8 mouse cellular contexts compared by ENCODE assay signal in genomic region chr8:104248276-104248675, GRCm38 (mm10). TPM values are rescaled to one million over a fixed set of nuclear protein-coding genes. Genes with fewer than 3 reads are reported as not detected.
DNase-seq lines count a peak whose midpoint lies in the region.

Gene Tk2, minus strand, starts transcription at chr8:104248558.

- DNase-seq in adrenal gland, adult (ENCODE audit: inconsistent age in 2 of 2, low spot score in 1 of 2) = peak; percentile 85 to 96
- DNase-seq in embryo, embryonic 10 days (ENCODE audit: low spot score) = peak; percentile 80
- peak; percentile 80 for DNase-seq in gastrocnemius, postnatal 10 days
- DNase-seq in induced T-regulatory cell, adult 2 months (ENCODE audit: low read depth) = peak; percentile 92
- peak; percentile 32 to 70 for DNase-seq in left cerebral cortex, adult 9 months (ENCODE audit: low spot score in 2 of 2)
- peak; percentile 63 to 71 for DNase-seq in right cerebral cortex, adult 2 months (ENCODE audit: low spot score in 2 of 2)
- DNase-seq in urinary bladder, postnatal 10 days (ENCODE audit: low spot score) = peak; percentile 31

- no peaks in the 10 kb centered on the region for H3K27me3 ChIP-seq in megakaryocyte, embryonic 14.5 days (replicated peaks)

- H3K36me3 ChIP-seq in megakaryocyte, embryonic 14.5 days (replicated peaks; ENCODE audit: low read length) = peaks cover 31% of the 10 kb centered on the region

- H3K4me3 ChIP-seq in megakaryocyte, embryonic 14.5 days (replicated peaks) = peak within 1 kb of the TSS; percentile 96

- H3K9me3 ChIP-seq in megakaryocyte, embryonic 14.5 days = no peaks in the 10 kb centered on the region

- peaks cover 55% of the 10 kb centered on the region for H3K4me1 ChIP-seq in megakaryocyte, embryonic 14.5 days

RNA-seq across cellular contexts. Expression of gene Tk2, which starts in this region (rescaled TPM):
- 1 to 10 TPM; 5.6 to 7.6 TPM for total RNA-seq in gastrocnemius, postnatal 10 days (2021)
- polyA plus RNA-seq in megakaryocyte, embryonic 14.5 days (2012; ENCODE audit: insufficient read depth, low replicate concordance) = 3.2 and 15.8 TPM in 2 replicates

Comparison
In these comparisons a context has a peak if more than half of its experiments do, and no peak if none do; other contexts are left out.
1. Peak in every context shown above with its lines: DNase-seq and H3K4me3 ChIP-seq.
2. DNase-seq: peak in every context shown above with its lines; median percentile 92 in induced T-regulatory cell, adult 2 months; 90 in adrenal gland, adult; 80 in embryo, embryonic 10 days; 80 in gastrocnemius, postnatal 10 days; 67 in right cerebral cortex, adult 2 months; 51 in left cerebral cortex, adult 9 months; 31 in urinary bladder, postnatal 10 days.